Mouse (Mus musculus): ENCODE data around the gene Gnb5. TPM values are rescaled to one million over a fixed set of nuclear protein-coding genes. Genes with fewer than 3 reads are reported as not detected.

Gnb5 gene
- polyA plus RNA-seq, 1 experiment from 2014 or later = 58.0 TPM

GRCm38 (mm10) chr9:75322099-75322885 lies 16.2 kb downstream of the Gnb5 start:
- no peak overlapping the region for H3K4me2 ChIP-seq
- no peaks in the 10 kb centered on the region for H3K27me3 ChIP-seq (replicated peaks)
- ATAC-seq (ENCODE audit: insufficient number of reproducible peaks, low FRiP score) = no peak
- H3K9ac ChIP-seq = no peak overlapping the region
- no peaks in the 10 kb centered on the region for H3K9me3 ChIP-seq (replicated peaks)
- no peak overlapping the region for H3K4me3 ChIP-seq
- H3K36me3 ChIP-seq = peaks cover 15% of the 10 kb centered on the region
- WGBS = 60% methylated on average over 13 of the region's 13 CpGs
- H3K4me1 ChIP-seq (replicated peaks) = peaks cover 19% of the 10 kb centered on the region
- no peak overlapping the region for H3K27ac ChIP-seq (ENCODE audit: poor library complexity, severe bottlenecking)

GRCm38 (mm10) chr9:75328047-75328446 lies 22.0 kb downstream of the Gnb5 start:
- H3K4me1 ChIP-seq (replicated peaks) = no peaks in the 10 kb centered on the region
- no peak overlapping the region for H3K4me2 ChIP-seq
- ATAC-seq (ENCODE audit: insufficient number of reproducible peaks, low FRiP score) = no peak
- no peaks in the 10 kb centered on the region for H3K9me3 ChIP-seq (replicated peaks)
- 95% methylated on average over 3 of the region's 3 CpGs for WGBS
- peaks cover 55% of the 10 kb centered on the region for H3K36me3 ChIP-seq
- no peaks in the 10 kb centered on the region for H3K27me3 ChIP-seq (replicated peaks)
- no peak overlapping the region for H3K9ac ChIP-seq
- H3K27ac ChIP-seq (ENCODE audit: poor library complexity, severe bottlenecking) = no peak overlapping the region
- H3K4me3 ChIP-seq = no peak overlapping the region

- Histone ChIP-seq H3K9me3 (replicated peaks) (no peaks in the 10 kb centered on the region), H3K27me3 (replicated peaks) (no peaks in the 10 kb centered on the region), H3K36me3 (peaks cover 77% of the 10 kb centered on the region), H3K4me3 (no peak overlapping the region), H3K4me1 (replicated peaks) (no peaks in the 10 kb centered on the region), H3K27ac (ENCODE audit: poor library complexity, severe bottlenecking) (no peak overlapping the region), H3K9ac (no peak overlapping the region), H3K4me2 (no peak overlapping the region)
- 87% methylated on average over 8 of the region's 8 CpGs for WGBS
- no peak for ATAC-seq (ENCODE audit: insufficient number of reproducible peaks, low FRiP score)
These were observed 24.7 kb downstream of the Gnb5 start for GRCm38 (mm10) chr9:75330821-75331220.

- Histone ChIP-seq H3K27ac (ENCODE audit: poor library complexity, severe bottlenecking) (no peak overlapping the region), H3K27me3 (replicated peaks) (no peaks in the 10 kb centered on the region), H3K9me3 (replicated peaks) (no peaks in the 10 kb centered on the region), H3K4me1 (replicated peaks) (no peaks in the 10 kb centered on the region), H3K36me3 (peaks cover 93% of the 10 kb centered on the region), H3K4me3 (no peak overlapping the region), H3K9ac (no peak overlapping the region), H3K4me2 (no peak overlapping the region)
- WGBS = 74% methylated on average over 4 of the region's 4 CpGs
- no peak for ATAC-seq (ENCODE audit: insufficient number of reproducible peaks, low FRiP score)
These were observed 28.4 kb downstream of the Gnb5 start for GRCm38 (mm10) chr9:75334440-75334839.

- Histone ChIP-seq H3K4me1 (replicated peaks) (no peaks in the 10 kb centered on the region), H3K27ac (ENCODE audit: poor library complexity, severe bottlenecking) (no peak overlapping the region), H3K9me3 (replicated peaks) (no peaks in the 10 kb centered on the region), H3K4me3 (no peak overlapping the region), H3K36me3 (peaks cover 86% of the 10 kb centered on the region), H3K4me2 (no peak overlapping the region), H3K9ac (no peak overlapping the region), H3K27me3 (replicated peaks) (no peaks in the 10 kb centered on the region)
- WGBS = 81% methylated on average over 6 of the region's 6 CpGs
- ATAC-seq (ENCODE audit: insufficient number of reproducible peaks, low FRiP score) = no peak
These were observed 31.9 kb downstream of the Gnb5 start for GRCm38 (mm10) chr9:75338016-75338415.

- H3K36me3 ChIP-seq = peaks cover 76% of the 10 kb centered on the region
- no peak overlapping the region for H3K9ac ChIP-seq
- H3K4me3 ChIP-seq = no peak overlapping the region
- no peaks in the 10 kb centered on the region for H3K4me1 ChIP-seq (replicated peaks)
- H3K4me2 ChIP-seq = no peak overlapping the region
- no peak for ATAC-seq (ENCODE audit: insufficient number of reproducible peaks, low FRiP score)
- H3K27me3 ChIP-seq (replicated peaks) = no peaks in the 10 kb centered on the region
- H3K9me3 ChIP-seq (replicated peaks) = no peaks in the 10 kb centered on the region
- no peak overlapping the region for H3K27ac ChIP-seq (ENCODE audit: poor library complexity, severe bottlenecking)
- WGBS = 79% methylated on average over 4 of the region's 4 CpGs
These were observed 36.3 kb downstream of the Gnb5 start for GRCm38 (mm10) chr9:75342433-75342832.

GRCm38 (mm10) chr9:75347458-75347857 lies 41.4 kb downstream of the Gnb5 start, which contains the start of gene Bcl2l10:
TSS of gene Bcl2l10 (plus strand) at chr9:75347758.
- ATAC-seq (ENCODE audit: insufficient number of reproducible peaks, low FRiP score) = no peak
- no peak within 1 kb of the TSS for H3K9ac ChIP-seq
- peaks cover 42% of the 10 kb centered on the region for H3K36me3 ChIP-seq
- no peak within 1 kb of the TSS for H3K4me2 ChIP-seq
- no peaks in the 10 kb centered on the region for H3K9me3 ChIP-seq (replicated peaks)
- no peak within 1 kb of the TSS for H3K27ac ChIP-seq (ENCODE audit: poor library complexity, severe bottlenecking)
- H3K4me3 ChIP-seq = no peak within 1 kb of the TSS
- no peaks in the 10 kb centered on the region for H3K27me3 ChIP-seq (replicated peaks)
- peaks cover 12% of the 10 kb centered on the region for H3K4me1 ChIP-seq (replicated peaks)
- 83% methylated on average over 5 of the region's 5 CpGs for WGBS

- H3K4me3 ChIP-seq = no peak overlapping the region
- H3K36me3 ChIP-seq = peaks cover 35% of the 10 kb centered on the region
- H3K9ac ChIP-seq = no peak overlapping the region
- no peaks in the 10 kb centered on the region for H3K27me3 ChIP-seq (replicated peaks)
- ATAC-seq (ENCODE audit: insufficient number of reproducible peaks, low FRiP score) = no peak
- H3K9me3 ChIP-seq (replicated peaks) = no peaks in the 10 kb centered on the region
- H3K4me2 ChIP-seq = no peak overlapping the region
- peaks cover 12% of the 10 kb centered on the region for H3K4me1 ChIP-seq (replicated peaks)
- 84% methylated on average over 17 of the region's 17 CpGs for WGBS
- no peak overlapping the region for H3K27ac ChIP-seq (ENCODE audit: poor library complexity, severe bottlenecking)
These were observed 42.0 kb downstream of the Gnb5 start for GRCm38 (mm10) chr9:75348066-75348465.

GRCm38 (mm10) chr9:75348641-75349040 lies 42.6 kb downstream of the Gnb5 start:
- Histone ChIP-seq H3K27ac (ENCODE audit: poor library complexity, severe bottlenecking) (no peak overlapping the region), H3K36me3 (peaks cover 30% of the 10 kb centered on the region), H3K4me3 (no peak overlapping the region), H3K4me1 (replicated peaks) (peaks cover 12% of the 10 kb centered on the region), H3K4me2 (no peak overlapping the region), H3K9ac (no peak overlapping the region), H3K27me3 (replicated peaks) (no peaks in the 10 kb centered on the region), H3K9me3 (replicated peaks) (no peaks in the 10 kb centered on the region)
- no peak for ATAC-seq (ENCODE audit: insufficient number of reproducible peaks, low FRiP score)
- 69% methylated on average over 3 of the region's 3 CpGs for WGBS

- no peaks in the 10 kb centered on the region for H3K27me3 ChIP-seq (replicated peaks)
- no peaks in the 10 kb centered on the region for H3K9me3 ChIP-seq (replicated peaks)
- ATAC-seq (ENCODE audit: insufficient number of reproducible peaks, low FRiP score) = no peak
- H3K4me2 ChIP-seq = no peak overlapping the region
- 68% methylated on average over 8 of the region's 8 CpGs for WGBS
- H3K4me1 ChIP-seq (replicated peaks) = peaks cover 12% of the 10 kb centered on the region
- H3K27ac ChIP-seq (ENCODE audit: poor library complexity, severe bottlenecking) = no peak overlapping the region
- no peak overlapping the region for H3K9ac ChIP-seq
- no peaks in the 10 kb centered on the region for H3K36me3 ChIP-seq
- H3K4me3 ChIP-seq = no peak overlapping the region
These were observed 47.0 kb downstream of the Gnb5 start for GRCm38 (mm10) chr9:75353094-75353493.

GRCm38 (mm10) chr9:75355783-75356182 lies 49.7 kb downstream of the Gnb5 start:
- Histone ChIP-seq H3K4me2 (no peak overlapping the region), H3K4me3 (no peak overlapping the region), H3K9me3 (replicated peaks) (no peaks in the 10 kb centered on the region), H3K9ac (no peak overlapping the region), H3K36me3 (no peaks in the 10 kb centered on the region), H3K27me3 (replicated peaks) (no peaks in the 10 kb centered on the region), H3K4me1 (replicated peaks) (no peaks in the 10 kb centered on the region), H3K27ac (ENCODE audit: poor library complexity, severe bottlenecking) (no peak overlapping the region)
- WGBS = 78% methylated on average over 4 of the region's 4 CpGs
- ATAC-seq (ENCODE audit: insufficient number of reproducible peaks, low FRiP score) = no peak

Measured in heart, embryonic 12.5 days (tissue).